Mouse (Mus musculus) spleen, postnatal 14 days (tissue): ENCODE results near the gene Nxnl1.
A peak's percentile ranks its signal among the peaks of the same experiment; 100 is the strongest.

Experiments used
- DNase-seq, 2 experiments: peaks; one replicate each; pipeline ENCODE4 v3.0.0; 2021 to 2022; ENCODE audit warnings: low spot score in 2 of 2

The Nxnl1 gene

DNA sequence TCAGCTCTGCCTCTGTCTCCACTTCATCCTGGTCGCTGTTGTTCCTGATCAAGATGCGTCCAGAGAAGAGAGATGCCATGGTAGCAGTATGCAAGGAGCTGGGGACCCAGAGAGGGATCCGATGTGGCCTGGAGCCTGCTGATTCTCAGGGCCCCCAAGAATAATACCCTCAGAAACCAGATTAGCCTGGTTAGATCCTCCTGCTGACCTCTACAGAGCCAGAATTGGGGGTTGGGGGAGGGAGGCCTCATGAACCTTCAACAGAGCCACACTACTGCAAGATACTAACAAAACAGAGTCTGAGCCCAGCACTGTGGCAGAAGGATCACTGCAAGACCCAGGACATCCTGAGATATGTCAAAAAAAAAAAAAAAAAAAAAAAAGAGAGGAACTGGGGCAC, at the start of gene Nxnl1:
Gene Nxnl1 (minus strand): TSS at position 101 of the 400 bp plus-strand sequence.
- DNase-seq, result no peak

DNA sequence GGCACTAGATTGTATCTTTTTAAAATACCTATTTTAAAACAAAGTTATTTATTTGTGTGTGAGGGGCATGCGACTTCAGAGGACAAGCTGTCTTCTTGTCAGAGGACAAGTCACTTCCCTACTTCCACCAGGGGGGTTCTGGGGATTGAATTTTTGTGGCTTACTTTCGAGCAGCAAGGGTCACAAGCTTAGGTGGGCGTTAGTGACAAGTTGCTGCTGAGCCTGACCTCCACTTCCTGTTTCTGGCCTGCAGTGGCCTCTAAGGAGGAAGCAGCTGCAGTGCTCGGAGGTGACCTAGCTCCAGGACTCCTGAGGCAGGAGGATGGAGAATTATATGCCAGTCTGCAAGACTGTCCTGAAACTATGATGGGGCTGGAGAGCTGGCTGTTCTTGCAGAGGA, 47.0 kb upstream of the Nxnl1 start:
- DNase-seq, result no peak

- DNase-seq, result no peak
These were observed 45.7 kb upstream of the Nxnl1 start for GRCm38 (mm10) chr8:71612141-71612540.

DNA sequence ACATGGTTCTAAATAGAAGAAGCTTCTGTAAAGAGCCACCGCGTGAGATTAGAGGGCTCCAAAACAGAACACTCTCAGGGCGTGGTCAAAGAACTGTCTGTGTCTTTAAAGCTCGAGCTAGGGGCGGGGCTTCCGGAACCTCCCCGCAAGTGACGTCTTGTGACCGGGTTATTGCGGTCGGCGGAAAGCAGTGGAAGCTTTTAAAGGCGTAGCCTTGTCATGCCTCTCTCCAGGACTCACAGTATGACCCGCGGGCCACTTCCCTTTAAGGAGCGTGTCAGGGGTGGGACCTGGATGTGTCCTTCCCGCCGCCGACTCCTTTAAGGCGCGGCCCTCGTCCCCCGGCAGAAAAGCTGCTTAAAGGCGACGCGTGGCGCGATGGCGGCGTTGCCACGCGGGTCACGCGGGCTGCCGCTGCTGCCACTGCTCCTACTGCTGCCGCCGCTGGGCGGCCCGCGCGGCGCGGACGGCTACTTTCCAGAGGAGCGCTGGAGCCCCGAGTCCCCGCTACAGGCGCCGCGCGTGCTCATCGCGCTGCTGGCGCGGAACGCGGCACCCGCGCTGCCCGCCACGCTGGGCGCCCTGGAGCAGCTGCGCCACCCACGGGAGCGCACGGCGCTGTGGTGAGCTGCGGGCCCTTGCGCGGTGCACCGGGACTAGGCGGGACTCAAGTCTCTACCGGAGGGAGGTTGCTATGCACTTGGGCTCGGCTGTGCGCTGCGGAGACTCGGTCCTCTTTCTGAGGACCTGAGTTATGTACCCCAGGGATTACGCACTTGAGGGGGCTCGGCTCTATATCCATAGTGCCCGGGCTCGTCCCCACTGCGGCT, 44.6 kb upstream of the Nxnl1 start, which contains the start of gene Colgalt1:
Gene Colgalt1 (plus strand): TSS at position 177 of the 830 bp plus-strand sequence.
- peak; percentile 90 to 94 for DNase-seq

DNA sequence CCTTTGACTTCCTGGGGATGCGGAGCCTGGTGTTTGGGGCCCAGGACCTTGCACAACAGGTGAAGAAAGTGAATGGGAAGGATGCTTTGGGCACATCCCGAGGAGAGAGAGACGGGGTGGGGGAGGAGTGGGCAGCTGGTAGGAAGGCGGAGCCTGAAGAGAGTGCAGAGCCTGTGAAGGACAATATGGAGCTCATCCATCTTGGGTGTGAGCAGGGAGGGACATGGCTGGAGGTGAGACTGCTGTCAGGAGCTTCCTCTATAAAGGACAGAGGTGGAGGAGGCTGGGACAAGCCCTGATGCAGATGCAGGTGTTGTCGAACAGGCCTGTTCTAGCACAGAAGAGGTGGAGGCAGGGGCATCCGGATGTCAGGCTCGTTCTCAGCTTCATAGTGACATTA, 37.6 kb upstream of the Nxnl1 start:
- DNase-seq, result no peak

DNA sequence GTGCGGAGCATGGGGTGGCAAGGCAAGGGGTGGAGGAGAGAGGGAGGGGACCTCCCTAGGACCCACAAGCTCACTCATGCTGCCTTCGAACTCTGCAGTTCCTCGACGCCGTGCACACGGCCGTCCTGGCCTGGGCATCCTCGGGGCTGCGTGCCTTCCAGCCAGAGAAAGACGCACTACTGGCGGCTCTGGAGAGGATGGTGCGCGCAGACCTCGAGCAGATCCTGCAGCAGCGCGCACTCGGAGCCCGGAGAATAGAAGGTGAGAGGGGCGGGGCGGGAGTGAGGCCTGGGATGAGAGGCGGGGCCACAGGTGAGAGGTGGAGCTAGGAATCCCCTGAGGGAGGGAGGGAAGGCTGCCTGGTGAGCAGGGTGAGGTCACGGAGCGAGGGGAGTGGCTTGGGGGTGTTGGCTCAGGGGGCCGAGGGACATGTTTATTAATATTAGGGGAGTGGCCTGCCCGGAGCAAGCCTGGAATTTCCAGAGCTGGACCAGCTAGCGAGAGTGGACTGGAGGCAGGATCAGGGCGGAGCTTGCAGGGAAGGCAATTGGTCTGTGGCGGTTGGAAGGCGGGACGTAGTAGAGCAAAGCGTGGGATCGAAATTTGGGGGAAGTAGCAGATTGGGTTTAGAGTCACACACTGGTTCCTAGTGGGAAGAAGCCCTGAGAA, 36.4 kb upstream of the Nxnl1 start:
- DNase-seq, result no peak

DNA sequence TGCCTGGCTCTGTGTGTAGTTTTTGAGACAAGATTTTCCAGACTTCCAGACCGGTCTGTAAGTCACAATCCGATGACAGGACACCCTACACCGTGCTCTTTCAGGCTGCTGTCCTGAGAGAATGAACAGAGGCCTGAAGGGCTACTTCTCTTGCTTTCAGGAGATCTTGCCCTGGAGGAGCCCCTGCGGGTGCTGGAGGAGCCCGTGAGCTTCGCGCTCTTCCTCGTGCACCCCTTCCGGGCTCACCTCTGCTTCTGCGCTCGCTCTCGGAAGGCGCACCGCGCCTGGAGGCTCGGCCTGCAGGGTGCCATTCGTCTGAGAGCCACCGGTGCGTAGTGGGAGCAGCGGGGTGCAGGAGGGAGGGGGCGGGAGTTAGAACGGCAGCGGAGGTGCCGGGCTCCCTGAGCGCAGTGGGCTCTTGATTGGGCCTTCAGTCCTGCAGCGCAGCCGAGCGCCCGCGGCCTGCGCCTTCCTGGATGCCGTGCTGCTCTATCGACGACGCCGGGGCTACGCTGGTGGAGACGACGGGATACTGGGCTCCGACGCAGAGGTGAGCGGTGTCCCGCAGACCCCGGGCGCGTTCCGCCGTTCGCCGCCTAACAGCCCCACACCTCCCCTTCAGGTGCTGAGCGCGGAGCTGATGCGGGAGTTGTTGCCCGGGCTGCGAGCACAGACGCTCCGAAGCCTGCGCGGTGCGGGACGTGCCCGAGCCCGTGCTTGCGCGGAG, 35.7 kb upstream of the Nxnl1 start:
- no peak for DNase-seq

DNA sequence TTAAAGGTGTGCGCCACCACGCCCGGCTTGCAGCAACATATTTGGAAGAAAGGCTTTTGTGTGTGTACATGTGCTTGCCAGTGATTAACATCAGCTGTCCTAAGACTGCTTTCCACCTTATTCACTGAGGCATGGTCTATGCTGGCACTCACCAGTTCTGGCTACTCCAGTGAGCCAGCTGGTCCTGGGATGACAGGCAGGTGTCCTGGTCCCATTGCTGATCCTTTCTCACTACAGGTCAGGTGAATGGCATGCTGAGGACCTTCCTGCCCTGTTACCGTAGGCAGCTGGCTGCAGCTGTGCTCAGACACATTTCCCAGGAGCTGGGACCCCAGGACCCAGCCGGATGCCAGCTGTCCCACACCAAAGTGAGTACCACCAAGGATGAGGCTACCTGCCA, 32.4 kb upstream of the Nxnl1 start:
- no peak for DNase-seq

- DNase-seq, result no peak
These were observed 32.0 kb upstream of the Nxnl1 start for GRCm38 (mm10) chr8:71598375-71598774.

DNA sequence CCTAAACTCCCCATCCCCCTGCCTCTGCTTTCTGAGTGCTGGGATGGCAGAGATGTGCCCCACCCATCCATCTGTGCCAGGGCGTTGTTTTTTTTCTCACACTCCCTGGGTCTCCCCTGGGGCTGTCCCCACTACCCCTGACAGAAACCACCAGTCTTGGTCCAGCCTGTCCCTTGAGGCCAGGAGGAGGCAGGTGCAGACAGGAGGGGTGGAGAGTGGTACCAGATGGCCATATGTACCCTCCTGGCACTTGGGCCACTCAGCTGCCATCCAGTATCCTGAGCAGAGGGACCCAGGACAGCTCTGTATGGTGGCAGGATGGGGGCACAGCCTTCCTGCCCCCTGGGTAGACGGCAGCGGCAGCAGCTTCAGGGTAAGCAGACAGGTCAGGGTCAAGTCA, 31.1 kb upstream of the Nxnl1 start, which contains the start of gene Fam129c:
Gene Fam129c (plus strand): TSS at position 198 of the 400 bp plus-strand sequence.
- DNase-seq, result peak in 1 of 2 experiments; percentile 40

- peak in 1 of 2 experiments; percentile 47 for DNase-seq
These were observed 30.4 kb upstream of the Nxnl1 start for GRCm38 (mm10) chr8:71596798-71597197.

- no peak for DNase-seq
These were observed 30.0 kb upstream of the Nxnl1 start for GRCm38 (mm10) chr8:71596384-71596783.

DNA sequence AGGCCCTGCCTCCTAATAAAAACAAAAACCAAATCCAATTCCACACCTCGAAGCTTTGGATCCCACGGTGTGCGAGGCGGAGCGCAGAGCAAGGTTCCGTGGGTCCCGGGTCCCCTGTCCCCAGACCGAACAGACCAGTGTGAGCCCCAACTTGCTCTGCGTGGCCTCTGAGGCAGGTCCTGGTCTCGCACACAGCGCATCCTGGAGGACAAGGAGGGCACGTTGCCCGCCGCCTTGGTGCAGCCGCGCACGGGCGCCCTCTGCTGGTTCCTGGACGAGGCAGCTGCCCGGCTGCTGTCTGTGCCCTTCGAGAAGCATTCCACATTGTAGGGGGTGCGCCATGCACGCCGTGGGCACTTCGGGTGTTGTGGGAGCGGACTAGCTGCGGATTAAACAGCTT, 29.5 kb upstream of the Nxnl1 start:
- DNase-seq, result peak; percentile 80 to 92

- DNase-seq, result no peak
These were observed 27.9 kb upstream of the Nxnl1 start for GRCm38 (mm10) chr8:71594324-71594722.

GRCm38 (mm10) chr8:71593556-71594323, 27.3 kb upstream of the Nxnl1 start:
- no peak for DNase-seq

GRCm38 (mm10) chr8:71592374-71593170, 26.2 kb upstream of the Nxnl1 start:
- peak; percentile 47 to 65 for DNase-seq

DNA sequence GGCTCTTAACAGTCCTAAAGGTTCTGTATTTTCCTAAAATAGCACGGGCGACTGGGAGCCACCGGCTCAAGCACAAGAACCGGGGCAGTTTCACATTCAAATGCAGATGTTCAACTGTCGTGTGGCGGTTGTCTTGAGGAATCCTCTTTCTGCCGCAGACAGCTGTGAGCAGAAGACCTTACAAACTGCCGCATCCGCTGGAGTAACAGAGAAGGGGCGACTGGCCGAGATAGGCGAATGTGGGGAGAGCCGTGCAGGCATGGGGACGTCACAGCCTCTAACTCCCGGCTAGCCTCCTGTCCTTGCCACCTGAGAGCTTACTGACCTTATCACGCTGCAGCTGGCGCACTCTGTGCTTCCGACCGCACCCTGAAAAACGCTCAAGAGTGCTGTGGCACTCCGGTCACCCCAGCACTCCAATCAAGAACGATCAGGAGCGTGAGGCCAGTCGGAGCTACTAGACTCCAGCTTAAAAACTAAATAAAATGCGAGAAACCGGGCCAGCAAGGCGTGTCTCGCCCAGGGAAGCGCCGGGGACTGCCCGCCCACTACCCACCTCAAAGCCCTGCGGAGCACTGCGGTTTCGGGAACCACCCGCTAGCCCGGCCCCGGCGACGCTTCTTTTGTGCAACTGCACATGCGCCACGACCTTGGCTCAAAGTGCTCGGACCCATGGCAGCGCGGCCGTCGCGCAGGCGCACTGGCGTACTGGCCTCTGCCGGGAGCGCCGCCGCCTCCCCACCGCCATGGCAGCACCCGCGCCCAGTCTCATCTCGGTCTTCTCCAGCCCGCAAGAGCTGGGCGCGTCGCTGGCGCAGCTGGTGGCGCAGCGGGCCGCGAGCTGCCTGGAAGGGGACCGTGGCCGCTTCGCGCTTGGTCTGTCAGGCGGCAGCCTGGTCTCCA, 25.3 kb upstream of the Nxnl1 start, which contains the start of gene Pgls:
Gene Pgls (plus strand): TSS at position 706 of the 903 bp plus-strand sequence.
- peak; percentile 85 to 87 for DNase-seq

GRCm38 (mm10) chr8:71591017-71591416, 24.6 kb upstream of the Nxnl1 start:
- DNase-seq, result no peak

- DNase-seq, result no peak
These were observed 22.4 kb upstream of the Nxnl1 start for GRCm38 (mm10) chr8:71588762-71589161.
